Comparison of ENCODE assay signal across 8 mouse cellular contexts in the genomic region with DNA sequence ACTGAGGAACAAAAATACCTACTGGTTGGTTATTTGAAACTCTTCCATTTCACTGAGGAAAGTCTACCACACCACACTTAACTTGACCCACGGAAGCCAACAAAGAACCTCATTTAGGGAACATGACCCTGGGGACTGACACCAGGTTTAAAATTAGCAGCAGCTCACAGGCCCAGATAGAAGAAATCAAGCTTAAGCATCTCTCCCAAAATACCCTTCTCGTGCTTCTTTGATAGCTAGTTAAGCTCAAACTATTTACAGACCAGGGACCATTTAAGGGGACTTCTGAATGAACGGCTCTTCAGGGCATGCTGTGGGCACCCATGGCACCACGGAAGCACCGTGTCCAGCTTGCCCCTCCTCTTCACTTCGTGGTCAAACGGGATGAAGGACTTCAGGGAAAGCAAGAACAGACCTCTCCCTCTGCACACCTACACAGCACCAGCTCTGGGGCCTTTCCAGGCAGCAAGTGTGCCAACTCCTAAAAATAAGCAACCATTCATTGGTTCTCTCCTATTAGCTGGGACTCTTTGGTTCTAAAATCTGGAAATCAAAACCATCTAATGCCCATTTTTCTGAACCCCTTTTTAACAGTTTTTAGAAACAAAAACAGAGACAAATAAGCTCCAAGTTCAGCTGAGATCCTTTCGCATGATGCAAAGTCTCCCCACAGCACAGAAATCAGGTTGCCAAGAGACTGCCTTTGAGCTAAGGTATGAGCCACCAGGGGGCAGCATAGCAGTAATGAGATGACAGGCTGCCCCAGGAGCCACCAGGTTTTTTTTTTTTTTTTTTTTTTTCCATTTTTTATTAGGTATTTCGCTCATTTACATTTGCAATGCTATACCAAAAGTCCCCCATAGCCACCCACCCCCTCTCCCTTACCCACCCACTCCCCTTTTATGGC.
A peak's percentile ranks its signal among the peaks of the same experiment; 100 is the strongest.
DNase-seq lines count a peak whose midpoint lies in the region; ATAC-seq and TF ChIP-seq lines count a peak whose summit lies in the region.

No protein-coding gene starts in this region.

- no peak overlapping the region for H3K27ac ChIP-seq in kidney, adult 2 months (ENCODE audit: insufficient read depth, low read depth, low read length)
- no peak overlapping the region for H3K27ac ChIP-seq in kidney, embryonic 16.5 days (ENCODE audit: low read length)
- no peak overlapping the region for H3K27ac ChIP-seq in forebrain, embryonic 15.5 days (replicated peaks)
- H3K27ac ChIP-seq in testis, adult 2 months (ENCODE audit: control insufficient read depth, insufficient read depth, low read depth, low read length) = no peak overlapping the region

- H3K4me1 ChIP-seq in kidney, adult 2 months (ENCODE audit: control insufficient read depth, insufficient read depth, low read length) = peaks cover 12% of the 10 kb centered on the region; the same call in 1 of the 2 replicates
- H3K4me1 ChIP-seq in kidney, embryonic 16.5 days (ENCODE audit: insufficient read depth, low read length) = peaks cover 7% of the 10 kb centered on the region; the same call in 1 of the 2 replicates
- H3K4me1 ChIP-seq in forebrain, embryonic 15.5 days = no peaks in the 10 kb centered on the region
- no peaks in the 10 kb centered on the region for H3K4me1 ChIP-seq in testis, adult 2 months (ENCODE audit: control insufficient read depth, insufficient read depth, low read length)

- WGBS in kidney, adult 2 months = 60% methylated on average over 8 of the region's 9 CpGs
- 74% methylated on average over 8 of the region's 9 CpGs for WGBS in kidney, embryonic 16.5 days
- 83% methylated on average over 8 of the region's 9 CpGs for WGBS in forebrain, embryonic 15.5 days

- no peak overlapping the region for H3K4me2 ChIP-seq in kidney, embryonic 16.5 days (replicated peaks; ENCODE audit: low read depth, low read length)
- no peak overlapping the region for H3K4me2 ChIP-seq in forebrain, embryonic 15.5 days (replicated peaks)

- no peaks in the 10 kb centered on the region for H3K27me3 ChIP-seq in kidney, adult 2 months (replicated peaks; ENCODE audit: control insufficient read depth, insufficient read depth, low read length)
- H3K27me3 ChIP-seq in kidney, embryonic 16.5 days (ENCODE audit: insufficient read depth, low read length) = no peaks in the 10 kb centered on the region
- no peaks in the 10 kb centered on the region for H3K27me3 ChIP-seq in forebrain, embryonic 15.5 days
- H3K27me3 ChIP-seq in testis, adult 2 months (ENCODE audit: control insufficient read depth, insufficient read depth, low read length) = no peaks in the 10 kb centered on the region

- intact Hi-C loops in heart, postnatal 25 days (cut with DNase I) = loop anchor here (5.0 kb wide), 3 partner anchors 42 to 152 kb away; no protein-coding TSS in a partner anchor
- intact Hi-C loops in left cerebral cortex, postnatal 10 days (cut with DNase I) = loop anchor here (5.0 kb wide), 1 partner anchor 217 kb away; the partner anchor contains the start of gene Sgms1

- TF ChIP-seq CTCF in kidney, adult 2 months (conservative IDR thresholded peaks at IDR 0.05; ENCODE audit: insufficient read depth, insufficient read length, low read depth, low read length) = peak; percentile 73
- peak; percentile 39; the same call in 1 of the 2 replicates for TF ChIP-seq CTCF in testis, adult 2 months (IDR thresholded peaks at IDR 0.05; ENCODE audit: control insufficient read depth, insufficient read depth, insufficient replicate concordance, low read depth, low read length)

- DNase-seq in kidney, adult 2 months = peak; percentile 84
- peak; percentile 46 for DNase-seq in heart, postnatal 25 days (ENCODE audit: low spot score)
- peak; percentile 38 to 79 for DNase-seq in left cerebral cortex, postnatal 10 days (ENCODE audit: extremely low spot score in 1 of 2, low spot score in 2 of 2)
- DNase-seq in natural killer cell, adult 2 months (ENCODE audit: low spot score in 2 of 2) = peak; percentile 31 to 74

- H3K36me3 ChIP-seq in kidney, adult 2 months (ENCODE audit: control insufficient read depth, insufficient read depth, low read length) = no peaks in the 10 kb centered on the region
- H3K36me3 ChIP-seq in kidney, embryonic 16.5 days (ENCODE audit: insufficient read depth, low read length) = no peaks in the 10 kb centered on the region
- H3K36me3 ChIP-seq in forebrain, embryonic 15.5 days = no peaks in the 10 kb centered on the region
- H3K36me3 ChIP-seq in testis, adult 2 months (ENCODE audit: control insufficient read depth, insufficient read depth, low read length) = no peaks in the 10 kb centered on the region

- no peaks in the 10 kb centered on the region for H3K9me3 ChIP-seq in kidney, embryonic 16.5 days (ENCODE audit: low read length)
- H3K9me3 ChIP-seq in forebrain, embryonic 15.5 days = no peaks in the 10 kb centered on the region

- no peak for TF ChIP-seq POLR2A in kidney, adult 2 months (IDR thresholded peaks at IDR 0.05; ENCODE audit: low read depth, low read length)
- TF ChIP-seq POLR2A in testis, adult 2 months (IDR thresholded peaks at IDR 0.05; ENCODE audit: control insufficient read depth, low read depth, low read length) = no peak

- no peak overlapping the region for H3K4me3 ChIP-seq in kidney, adult 2 months (ENCODE audit: insufficient read depth, low read depth, low read length)
- no peak overlapping the region for H3K4me3 ChIP-seq in kidney, embryonic 16.5 days (ENCODE audit: low read length)
- H3K4me3 ChIP-seq in forebrain, embryonic 15.5 days = no peak overlapping the region
- H3K4me3 ChIP-seq in testis, adult 2 months (ENCODE audit: control insufficient read depth, low read depth, low read length) = no peak overlapping the region

- no peak overlapping the region for H3K9ac ChIP-seq in kidney, embryonic 16.5 days (replicated peaks; ENCODE audit: low read length)
- no peak overlapping the region for H3K9ac ChIP-seq in forebrain, embryonic 15.5 days (replicated peaks)

- ATAC-seq in kidney, embryonic 16.5 days (ENCODE audit: low FRiP score, low TSS enrichment) = no peak
- peak; percentile 88 for ATAC-seq in cerebellum, adult (ENCODE audit: insufficient number of reproducible peaks, low FRiP score, low TSS enrichment)
- peak; percentile 76 for ATAC-seq in forebrain, embryonic 15.5 days (replicated peaks)
